Mouse (Mus musculus): ENCODE results near the gene Olfr49. TPM values are rescaled to one million over a fixed set of nuclear protein-coding genes. Genes with fewer than 3 reads are reported as not detected.
"Not testable (repeated sequence)": the region's sequence is repeated elsewhere in the genome, so short reads cannot be mapped to it uniquely, and the experiment has no call there.

Olfr49 gene
- polyA plus RNA-seq, 1 experiment from 2014 or later: not detected

GRCm38 (mm10) chr14:54235825-54236540 is 48.8 kb downstream of the Olfr49 start:
- DNase-seq (ENCODE audit: low spot score): no peak
- WGBS: 91% methylated on average over 5 of the region's 5 CpGs
- peaks cover 13% of the 10 kb centered on the region for H3K4me1 ChIP-seq

DNA sequence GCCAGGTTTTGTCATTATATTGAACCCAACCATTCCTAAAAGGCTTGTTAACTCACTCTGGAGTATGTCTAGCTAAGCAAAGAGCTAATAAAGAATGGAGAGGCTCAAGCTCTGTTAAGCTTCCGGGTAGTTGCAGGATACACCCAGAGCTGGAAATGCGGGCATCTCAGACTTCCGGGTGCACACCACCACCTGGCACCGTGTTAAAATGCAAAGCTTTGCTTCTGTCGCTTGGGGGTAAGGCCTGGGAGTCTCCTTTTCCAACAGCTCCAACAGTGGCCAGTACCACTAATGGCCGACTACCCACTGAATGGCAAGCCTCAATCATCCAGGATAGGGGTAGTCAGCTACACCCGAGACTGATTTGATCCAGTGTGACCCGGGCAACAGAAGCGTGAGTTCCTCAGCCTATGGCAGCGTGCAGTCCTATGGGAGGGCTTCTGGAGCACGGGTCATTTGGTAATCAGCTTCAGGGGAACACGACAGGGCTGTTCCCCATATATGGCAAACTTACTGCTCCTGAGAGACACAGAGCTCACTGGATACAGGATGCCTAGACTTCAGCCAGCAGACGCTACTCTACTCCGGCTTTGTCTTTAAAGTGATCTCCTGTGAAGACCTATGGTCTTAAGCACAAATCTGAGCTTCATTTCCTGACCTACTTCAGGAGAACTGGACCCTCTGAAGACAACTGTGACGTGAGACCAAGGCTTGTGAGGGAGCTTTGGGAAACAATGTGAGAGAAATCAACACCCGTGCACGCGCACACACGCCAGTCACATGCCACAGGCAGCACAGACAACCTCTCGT is 50.3 kb downstream of the Olfr49 start:
- Histone ChIP-seq H3K27me3 (replicated peaks; ENCODE audit: low read depth, poor library complexity, severe bottlenecking) (no peaks in the 10 kb centered on the region; the same call in 1 of the 2 replicates), H3K27ac (replicated peaks) (no peak overlapping the region; the same call in 1 of the 2 replicates), H3K4me1 (peaks cover 13% of the 10 kb centered on the region), H3K9me3 (no peaks in the 10 kb centered on the region), H3K36me3 (replicated peaks) (peaks cover 27% of the 10 kb centered on the region), H3K4me3 (no peak overlapping the region)
- DNase-seq (ENCODE audit: low spot score): no peak
- 80% methylated on average over 20 of the region's 20 CpGs for WGBS

More at GRCm38 (mm10) chr14:54235825-54236540, 48.8 kb downstream of the Olfr49 start:
- Histone ChIP-seq H3K27me3 (replicated peaks; ENCODE audit: low read depth, poor library complexity, severe bottlenecking) (no peaks in the 10 kb centered on the region), H3K4me3 (no peak overlapping the region), H3K36me3 (replicated peaks) (peaks cover 39% of the 10 kb centered on the region), H3K9me3 (no peaks in the 10 kb centered on the region), H3K27ac (replicated peaks) (no peak overlapping the region)

DNA sequence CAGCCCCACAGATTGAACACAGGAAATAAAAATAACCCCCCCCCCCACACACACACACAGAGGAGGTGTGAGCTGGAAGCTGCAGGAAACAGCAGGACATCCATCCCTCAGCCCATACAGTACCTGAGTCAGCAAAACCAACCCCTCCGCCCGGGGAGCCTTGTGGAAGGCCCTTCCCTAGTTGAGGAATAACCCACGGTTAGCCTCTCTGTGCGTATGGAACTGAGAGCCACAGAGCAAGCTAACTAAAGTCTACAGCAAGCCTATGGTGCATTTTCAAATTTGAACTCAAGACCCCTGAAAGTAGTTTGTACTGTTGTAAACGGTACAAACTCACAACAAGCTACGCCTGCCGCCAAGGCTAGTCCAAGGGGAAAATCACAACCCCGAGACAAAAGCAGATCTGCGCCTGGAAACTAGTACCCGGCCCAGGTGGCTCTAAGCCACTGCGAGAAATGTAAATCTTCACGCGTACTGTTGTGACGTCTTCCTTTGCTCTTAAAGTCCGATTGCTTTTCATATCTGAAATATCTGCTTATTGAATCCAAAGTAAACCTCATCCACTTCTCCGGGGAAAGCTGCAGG is 51.1 kb downstream of the Olfr49 start:
- Histone ChIP-seq H3K27ac (replicated peaks) (no peak overlapping the region; the same call in 1 of the 2 replicates), H3K9me3 (no peaks in the 10 kb centered on the region), H3K27me3 (replicated peaks; ENCODE audit: low read depth, poor library complexity, severe bottlenecking) (no peaks in the 10 kb centered on the region; the same call in 1 of the 2 replicates), H3K36me3 (replicated peaks) (peaks cover 24% of the 10 kb centered on the region), H3K4me3 (no peak overlapping the region), H3K4me1 (peaks cover 21% of the 10 kb centered on the region)
- 78% methylated on average over 16 of the region's 16 CpGs for WGBS
- no peak for DNase-seq (ENCODE audit: low spot score)

- Histone ChIP-seq H3K36me3 (replicated peaks) (peaks cover 23% of the 10 kb centered on the region), H3K4me1 (peaks cover 28% of the 10 kb centered on the region), H3K9me3 (no peaks in the 10 kb centered on the region), H3K4me3 (no peak overlapping the region), H3K27me3 (replicated peaks; ENCODE audit: low read depth, poor library complexity, severe bottlenecking) (no peaks in the 10 kb centered on the region; the same call in 1 of the 2 replicates), H3K27ac (replicated peaks) (peak overlapping the region; percentile 12; the same call in 1 of the 2 replicates)
- DNase-seq (ENCODE audit: low spot score): no peak
- 46% methylated on average over 9 of the region's 9 CpGs for WGBS
Observed at GRCm38 (mm10) chr14:54232811-54233558, 51.8 kb downstream of the Olfr49 start.

- no peaks in the 10 kb centered on the region for H3K9me3 ChIP-seq
- WGBS: 86% methylated on average over 9 of the region's 9 CpGs
- H3K27me3 ChIP-seq (replicated peaks; ENCODE audit: low read depth, poor library complexity, severe bottlenecking): no peaks in the 10 kb centered on the region; the same call in 1 of the 2 replicates
- DNase-seq (ENCODE audit: low spot score): no peak
- peaks cover 29% of the 10 kb centered on the region for H3K4me1 ChIP-seq
- no peak overlapping the region for H3K4me3 ChIP-seq
- H3K27ac ChIP-seq (replicated peaks): no peak overlapping the region
- H3K36me3 ChIP-seq (replicated peaks): peaks cover 19% of the 10 kb centered on the region
Observed at GRCm38 (mm10) chr14:54232143-54232542, 52.6 kb downstream of the Olfr49 start.

DNA sequence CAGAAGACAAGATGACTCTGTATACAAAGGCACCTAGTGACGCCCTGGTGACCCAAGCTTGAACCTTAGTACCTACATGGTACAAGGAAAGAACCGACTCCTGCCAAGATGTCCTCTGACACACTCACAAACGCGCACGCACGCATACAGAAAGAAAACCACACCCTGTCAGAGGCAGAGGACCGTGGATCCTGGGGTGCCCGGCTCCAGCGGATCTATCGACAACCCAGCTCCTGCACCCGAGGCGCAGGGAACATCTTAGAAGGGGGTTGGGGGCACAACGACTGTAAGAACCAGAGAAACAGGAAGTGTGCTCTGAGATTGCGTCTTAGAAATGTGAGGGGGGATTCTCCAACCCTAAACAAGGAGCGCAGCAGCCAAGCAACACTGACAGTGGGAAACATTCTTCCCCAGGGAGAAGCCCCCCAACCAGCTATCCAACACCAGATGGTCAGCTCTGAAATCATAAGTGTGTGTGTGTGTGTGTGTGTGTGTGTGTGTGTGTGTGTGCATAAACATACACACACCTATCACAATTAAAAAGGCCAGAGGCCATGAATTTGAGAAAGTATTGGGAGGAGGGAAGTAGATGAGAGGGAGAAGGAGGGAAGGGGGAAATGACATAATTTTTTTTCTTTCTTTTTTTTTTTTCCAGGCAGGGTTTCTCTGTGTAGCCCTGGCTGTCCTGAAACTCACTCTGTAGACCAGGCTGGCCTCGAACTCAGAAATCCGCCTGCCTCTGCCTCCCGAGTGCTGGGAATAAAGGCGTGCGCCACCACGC is 53.4 kb downstream of the Olfr49 start:
- H3K9me3 ChIP-seq: no peaks in the 10 kb centered on the region
- H3K27me3 ChIP-seq (replicated peaks; ENCODE audit: low read depth, poor library complexity, severe bottlenecking): peaks cover 5% of the 10 kb centered on the region; the same call in 1 of the 2 replicates
- H3K4me3 ChIP-seq: no peak overlapping the region
- peaks cover 29% of the 10 kb centered on the region for H3K4me1 ChIP-seq
- 86% methylated on average over 21 of the region's 21 CpGs for WGBS
- 0 out of 2 replicates have a peak overlapping the region, but pooled peaks have one; percentile 1 for H3K27ac ChIP-seq (replicated peaks)
- DNase-seq (ENCODE audit: low spot score): no peak
- H3K36me3 ChIP-seq (replicated peaks): peaks cover 19% of the 10 kb centered on the region

- Histone ChIP-seq H3K9me3 (no peaks in the 10 kb centered on the region), H3K36me3 (replicated peaks) (peaks cover 16% of the 10 kb centered on the region), H3K4me3 (no peak overlapping the region), H3K4me1 (peaks cover 29% of the 10 kb centered on the region), H3K27ac (replicated peaks) (no peak overlapping the region), H3K27me3 (replicated peaks; ENCODE audit: low read depth, poor library complexity, severe bottlenecking) (peaks cover 9% of the 10 kb centered on the region; the same call in 1 of the 2 replicates)
- 88% methylated on average over 14 of the region's 14 CpGs for WGBS
- no peak for DNase-seq (ENCODE audit: low spot score)
Observed at GRCm38 (mm10) chr14:54230638-54231150, 54.0 kb downstream of the Olfr49 start.

DNA sequence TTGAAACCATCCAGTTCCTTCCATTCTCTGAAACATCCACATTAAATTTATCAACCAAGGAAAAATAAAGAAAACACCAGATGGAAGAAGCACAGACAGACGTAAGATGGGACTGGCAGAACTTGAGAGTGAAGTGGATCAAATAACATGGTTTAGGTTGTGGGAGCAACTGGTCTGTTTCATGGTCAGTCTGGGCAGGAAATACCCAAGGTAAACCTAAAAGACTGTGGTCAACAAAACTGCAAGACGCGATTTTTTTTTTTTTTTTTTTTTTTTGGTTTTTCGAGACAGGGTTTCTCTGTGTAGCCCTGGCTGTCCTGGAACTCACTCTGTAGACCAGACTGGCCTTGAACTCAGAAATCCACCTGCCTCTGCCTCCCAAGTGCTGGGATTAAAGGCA is 54.9 kb downstream of the Olfr49 start:
- WGBS: 74% methylated on average over 4 of the region's 4 CpGs
- H3K4me3 ChIP-seq; H3K27ac ChIP-seq (replicated peaks); DNase-seq (ENCODE audit: low spot score); H3K9me3 ChIP-seq; H3K36me3 ChIP-seq (replicated peaks); H3K27me3 ChIP-seq (replicated peaks; ENCODE audit: low read depth, poor library complexity, severe bottlenecking): not testable (repeated sequence)
- peaks cover 32% of the 10 kb centered on the region for H3K4me1 ChIP-seq

DNA sequence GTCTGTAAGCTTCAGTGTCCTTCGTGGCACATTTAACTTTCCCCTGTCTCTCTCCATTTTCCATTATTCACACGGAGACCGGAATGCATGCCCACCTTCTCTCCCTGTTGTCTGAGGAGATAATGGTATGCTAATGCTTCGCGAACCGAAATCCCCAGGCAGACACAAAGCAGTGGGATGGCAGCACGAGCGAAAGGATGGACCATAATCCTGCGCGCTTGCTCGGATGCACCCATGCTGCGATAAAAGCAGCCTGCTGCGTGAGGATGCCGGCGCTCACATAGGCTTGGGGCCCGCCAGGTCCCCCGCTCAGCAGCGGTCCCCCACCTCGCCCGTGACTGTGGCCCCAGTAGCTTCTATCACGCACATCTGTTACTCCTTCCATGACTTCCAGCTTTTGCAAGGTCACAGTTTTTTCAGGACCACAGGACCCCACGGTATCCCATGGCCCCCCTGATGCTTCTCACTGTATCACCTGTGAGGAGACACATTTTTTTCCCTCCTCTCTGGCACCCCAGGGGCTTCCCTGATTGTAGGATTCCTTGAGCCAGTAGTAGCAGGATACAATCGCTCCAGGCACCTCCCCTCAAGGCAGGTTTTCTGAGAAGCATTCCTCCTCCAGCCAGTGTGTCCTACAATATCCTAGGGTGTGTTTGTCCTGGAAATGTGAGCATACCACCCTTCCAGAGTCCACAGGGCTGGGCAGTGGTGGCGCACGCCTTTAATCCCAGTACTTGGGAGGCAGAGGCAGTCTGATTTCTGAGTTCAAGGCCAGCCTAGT is 55.6 kb downstream of the Olfr49 start:
- Histone ChIP-seq H3K27ac (replicated peaks) (peak overlapping the region; percentile 63), H3K36me3 (replicated peaks) (peaks cover 1% of the 10 kb centered on the region), H3K27me3 (replicated peaks; ENCODE audit: low read depth, poor library complexity, severe bottlenecking) (peaks cover 10% of the 10 kb centered on the region; the same call in 1 of the 2 replicates), H3K9me3 (no peaks in the 10 kb centered on the region), H3K4me1 (peaks cover 38% of the 10 kb centered on the region), H3K4me3 (peak overlapping the region; percentile 55)
- no peak for DNase-seq (ENCODE audit: low spot score)
- 5% methylated on average over 25 of the region's 25 CpGs for WGBS

DNA sequence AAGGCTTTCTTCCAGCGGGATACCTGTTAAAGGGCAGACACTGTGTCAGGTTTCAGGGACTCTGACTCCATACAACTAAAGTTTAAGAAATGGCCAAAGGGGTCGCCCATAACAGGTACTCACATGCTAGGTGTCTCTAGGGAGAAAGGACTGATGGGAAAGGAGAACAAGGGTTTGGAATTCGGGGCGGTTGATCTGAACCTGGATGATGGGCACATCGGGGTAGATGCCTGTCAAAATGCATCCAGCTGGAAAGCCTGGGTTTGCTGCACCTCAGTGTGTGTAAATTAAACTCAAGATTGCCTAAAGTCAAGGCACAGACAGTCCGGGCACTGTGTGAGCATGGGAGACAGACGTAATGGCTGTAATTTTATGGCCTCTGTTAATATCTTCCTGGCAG is 56.2 kb downstream of the Olfr49 start:
- peaks cover 36% of the 10 kb centered on the region for H3K4me1 ChIP-seq
- DNase-seq (ENCODE audit: low spot score): no peak
- peak overlapping the region; percentile 55 for H3K4me3 ChIP-seq
- peak overlapping the region; percentile 63; the same call in 1 of the 2 replicates for H3K27ac ChIP-seq (replicated peaks)
- H3K36me3 ChIP-seq (replicated peaks): no peaks in the 10 kb centered on the region
- H3K27me3 ChIP-seq (replicated peaks; ENCODE audit: low read depth, poor library complexity, severe bottlenecking): peaks cover 10% of the 10 kb centered on the region; the same call in 1 of the 2 replicates
- WGBS: 7% methylated on average over 7 of the region's 7 CpGs
- H3K9me3 ChIP-seq: no peaks in the 10 kb centered on the region
